ENCODE assay signal across 10 mouse cellular contexts in genomic region chr3:38312121-38312520, GRCm38 (mm10).
DNase-seq lines count a peak whose midpoint lies in the region; ATAC-seq and TF ChIP-seq lines count a peak whose summit lies in the region.
"Had no signal": no experiment of that assay in that cellular context is flagged by ENCODE, and none has a peak within 500 bp of the region (broad histone marks: within the 10 kb centered on the region; RNA-seq: fewer than 3 reads in every experiment).

No protein-coding gene starts in this region.

- TF ChIP-seq CTCF in heart, postnatal 0 days (IDR thresholded peaks at IDR 0.05; ENCODE audit: low read depth) = no peak

- no peak for TF ChIP-seq EP300 in heart, postnatal 0 days (IDR thresholded peaks at IDR 0.05; ENCODE audit: low read depth)

- no peaks in the 10 kb centered on the region for H3K9me3 ChIP-seq in embryonic facial prominence, embryonic 15.5 days (replicated peaks)
- H3K9me3 ChIP-seq in heart, postnatal 0 days (replicated peaks; ENCODE audit: control insufficient read depth, low read length) = no peaks in the 10 kb centered on the region
- H3K9me3 ChIP-seq in lung, embryonic 15.5 days = no peaks in the 10 kb centered on the region
- H3K9me3 ChIP-seq: neural tube, embryonic 12.5 days had no signal

- ATAC-seq in embryonic facial prominence, embryonic 15.5 days (ENCODE audit: insufficient number of reproducible peaks, low FRiP score, low TSS enrichment, low read depth) = no peak
- ATAC-seq in heart, postnatal 0 days (ENCODE audit: insufficient read depth, low read depth) = peak; percentile 86
- ATAC-seq in lung, embryonic 15.5 days (ENCODE audit: borderline replicate concordance, extremely low read depth, low FRiP score, low TSS enrichment) = peak; percentile 64; the same call in 1 of the 2 replicates
- ATAC-seq: liver, postnatal 0 days had no signal

- peak; percentile 96 for DNase-seq in heart, adult 11 months
- DNase-seq in heart, postnatal 36 days = no peak
- peak; percentile 80 for DNase-seq in heart, postnatal 0 days (ENCODE audit: low spot score)
- no peak for DNase-seq in left cerebral cortex, postnatal 14 days (ENCODE audit: low spot score in 2 of 2)
- no peak for DNase-seq in right cerebral cortex, postnatal 4 days
- DNase-seq in left cerebral cortex, postnatal 10 days (ENCODE audit: extremely low spot score in 1 of 2, low spot score in 2 of 2) = no peak
- DNase-seq: liver, postnatal 0 days had no signal

- no peak overlapping the region for H3K4me2 ChIP-seq in embryonic facial prominence, embryonic 15.5 days (replicated peaks)
- H3K4me2 ChIP-seq in heart, postnatal 0 days (ENCODE audit: low read depth, low read length) = no peak overlapping the region
- no peak overlapping the region for H3K4me2 ChIP-seq in lung, embryonic 15.5 days
- H3K4me2 ChIP-seq: neural tube, embryonic 12.5 days had no signal

- no peak overlapping the region for H3K9ac ChIP-seq in embryonic facial prominence, embryonic 15.5 days
- H3K9ac ChIP-seq in heart, postnatal 0 days (replicated peaks; ENCODE audit: low read depth, low read length) = no peak overlapping the region
- H3K9ac ChIP-seq in lung, embryonic 15.5 days = no peak overlapping the region
- H3K9ac ChIP-seq: liver, postnatal 0 days; neural tube, embryonic 12.5 days had no signal

- no peaks in the 10 kb centered on the region for H3K4me1 ChIP-seq in embryonic facial prominence, embryonic 15.5 days
- H3K4me1 ChIP-seq in heart, postnatal 0 days (ENCODE audit: control insufficient read depth, insufficient read depth) = peaks cover 15% of the 10 kb centered on the region
- no peaks in the 10 kb centered on the region for H3K4me1 ChIP-seq in lung, embryonic 15.5 days
- H3K4me1 ChIP-seq: neural tube, embryonic 12.5 days had no signal

- intact Hi-C loops in heart, postnatal 36 days (cut with DNase I) = no loop called here
- intact Hi-C loops in left cerebral cortex, postnatal 14 days (cut with DNase I) = no loop called here
- intact Hi-C loops in left cerebral cortex, postnatal 10 days (cut with DNase I) = no loop called here

- no peak overlapping the region for H3K4me3 ChIP-seq in embryonic facial prominence, embryonic 15.5 days (replicated peaks)
- H3K4me3 ChIP-seq in heart, postnatal 0 days (ENCODE audit: low read depth, low read length) = no peak overlapping the region
- H3K4me3 ChIP-seq in lung, embryonic 15.5 days = no peak overlapping the region
- H3K4me3 ChIP-seq: neural tube, embryonic 12.5 days had no signal

- 59% methylated on average over 3 of the region's 3 CpGs for WGBS in embryonic facial prominence, embryonic 15.5 days
- WGBS in heart, postnatal 0 days = 12% methylated on average over 3 of the region's 3 CpGs
- 46% methylated on average over 3 of the region's 3 CpGs for WGBS in lung, embryonic 15.5 days

- H3K36me3 ChIP-seq in embryonic facial prominence, embryonic 15.5 days = no peaks in the 10 kb centered on the region
- H3K36me3 ChIP-seq in heart, postnatal 0 days (replicated peaks; ENCODE audit: control insufficient read depth, insufficient read depth, low read length) = no peaks in the 10 kb centered on the region
- H3K36me3 ChIP-seq in lung, embryonic 15.5 days = no peaks in the 10 kb centered on the region
- H3K36me3 ChIP-seq: neural tube, embryonic 12.5 days had no signal

- 0 out of 2 replicates have a peak overlapping the region, but pooled peaks have one; percentile 7 for H3K27ac ChIP-seq in embryonic facial prominence, embryonic 15.5 days (replicated peaks)
- H3K27ac ChIP-seq in heart, postnatal 0 days (ENCODE audit: low read depth) = peak overlapping the region; percentile 89
- peak overlapping the region; percentile 38 for H3K27ac ChIP-seq in lung, embryonic 15.5 days
- H3K27ac ChIP-seq: neural tube, embryonic 12.5 days had no signal

- H3K27me3 ChIP-seq in embryonic facial prominence, embryonic 15.5 days = no peaks in the 10 kb centered on the region
- no peaks in the 10 kb centered on the region for H3K27me3 ChIP-seq in heart, postnatal 0 days (ENCODE audit: control insufficient read depth, insufficient read depth, low read length)
- no peaks in the 10 kb centered on the region for H3K27me3 ChIP-seq in lung, embryonic 15.5 days
- H3K27me3 ChIP-seq: neural tube, embryonic 12.5 days had no signal

Comparison
In these comparisons a context has a peak if more than half of its experiments do, and no peak if none do; other contexts are left out.
1. DNase-seq: peak in heart, adult 11 months (single experiment) and heart, postnatal 0 days (single experiment); none in heart, postnatal 36 days (0 of 2), left cerebral cortex, postnatal 14 days (0 of 2), right cerebral cortex, postnatal 4 days (single experiment) and left cerebral cortex, postnatal 10 days (0 of 2).
2. H3K27ac ChIP-seq: peak in every context shown above with its lines; median percentile 89 in heart, postnatal 0 days; 38 in lung, embryonic 15.5 days; 7 in embryonic facial prominence, embryonic 15.5 days.